Mouse (Mus musculus) forebrain, postnatal 0 days (tissue): Measurements from ENCODE around the gene Nrip2. TPM values are rescaled to one million over a fixed set of nuclear protein-coding genes. Genes with fewer than 3 reads are reported as not detected.

Source experiments
- ATAC-seq: fragments of 200-750 bp; cut with Nextera tagmentation; 2 replicates; pipeline ENCODE4 v1.8.0; 2017; ENCODE audit warnings: mild to moderate bottlenecking, moderate library complexity
- DNase-seq: peaks from one replicate; pipeline ENCODE4 v3.0.0-alpha.2; 2015
- H3K27ac ChIP-seq: fragments of 300-500 bp; sonication (generic); 2 replicates; pipeline ENCODE4 v1.5.1; 2014; ENCODE audit warnings: low read depth, mild to moderate bottlenecking, antibody characterized with exemption, low read length, moderate library complexity, mixed read lengths
- H3K27me3 ChIP-seq: fragments of 300-500 bp; sonication (generic); 2 replicates; pipeline ENCODE4 v1.6.1; 2014; ENCODE audit warnings: mild to moderate bottlenecking, low read length, mixed read lengths; ENCODE audit not compliant: insufficient read depth
- H3K36me3 ChIP-seq: fragments of 300-500 bp; sonication (generic); 2 replicates; pipeline ENCODE4 v1.6.1; 2014; ENCODE audit warnings: mild to moderate bottlenecking, moderate library complexity; ENCODE audit not compliant: insufficient read depth
- H3K4me1 ChIP-seq: fragments of 300-500 bp; sonication (generic); 2 replicates; pipeline ENCODE4 v1.6.1; 2014; ENCODE audit warnings: antibody characterized with exemption; ENCODE audit not compliant: insufficient read depth
- H3K4me2 ChIP-seq: fragments of 300-500 bp; sonication (generic); 2 replicates; pipeline ENCODE4 v1.6.1; 2014; ENCODE audit warnings: low read depth, mild to moderate bottlenecking, moderate library complexity
- H3K4me3 ChIP-seq: fragments of 300-500 bp; sonication (generic); 2 replicates; pipeline ENCODE4 v1.5.1; 2014; ENCODE audit warnings: low read depth, low read length, mixed read lengths
- H3K9ac ChIP-seq: fragments of 300-500 bp; sonication (generic); 2 replicates; pipeline ENCODE4 v1.6.1; 2014; ENCODE audit warnings: mild to moderate bottlenecking
- H3K9me3 ChIP-seq: fragments of 300-500 bp; sonication (generic); 2 replicates; pipeline ENCODE4 v1.6.1; 2016; ENCODE audit warnings: low read length
- CTCF ChIP-seq: sonication (generic); IDR thresholded peaks from 2 replicates; pipeline ENCODE4 v1.5.1; 2016; ENCODE audit warnings: antibody characterized with exemption, control low read depth, low read depth
- WGBS: fragments of 180-500 bp; shearing (Covaris S2); extraction: QIAGEN DNeasy Blood & Tissue Kit; methylation state at CpG from one replicate; pipeline ENCODE4 v1.1.7; 2014; 5-methylcytosine and 5-hydroxymethylcytosine counted together
- polyA plus RNA-seq: library from polyadenylated mRNA; unstranded; fragments of >200 nt; fragmentation: Nextera tagmentation; extraction: Ambion mirVana; gene quantifications from 2 replicates; pipeline ENCODE4 v1.2.1, GENCODE M21; 2015
- total RNA-seq: library from RNA; depleted of rRNA; stranded (reverse); fragments of >200 nt; gene quantifications from 2 replicates; pipeline ENCODE4 v1.2.3, GENCODE M21; 2014; rRNA removed

Gene Nrip2
- total and polyA plus RNA-seq, 2 experiments from 2014 or later: 7.4 to 8.5 TPM

- H3K9me3 ChIP-seq: no peaks in the 10 kb centered on the region
- no peak for TF ChIP-seq CTCF
- no peak overlapping the region for H3K27ac ChIP-seq
- H3K4me3 ChIP-seq: no peak overlapping the region
- no peak overlapping the region for H3K4me2 ChIP-seq
- ATAC-seq (no peak), DNase-seq (no peak)
- no peaks in the 10 kb centered on the region for H3K4me1 ChIP-seq
- no peaks in the 10 kb centered on the region for H3K27me3 ChIP-seq
- H3K36me3 ChIP-seq: no peaks in the 10 kb centered on the region
- no peak overlapping the region for H3K9ac ChIP-seq
Observed at GRCm38 (mm10) chr6:128461606-128462005, 62.5 kb downstream of the Nrip2 start.

GRCm38 (mm10) chr6:128464996-128465395 lies 65.9 kb downstream of the Nrip2 start:
- no peaks in the 10 kb centered on the region for H3K36me3 ChIP-seq
- H3K9me3 ChIP-seq: no peaks in the 10 kb centered on the region
- 79% methylated on average over 4 of the region's 4 CpGs for WGBS
- ATAC-seq: no peak
- H3K9ac ChIP-seq: no peak overlapping the region
- no peak overlapping the region for H3K27ac ChIP-seq
- H3K4me3 ChIP-seq: no peak overlapping the region
- no peak for DNase-seq
- H3K4me2 ChIP-seq: no peak overlapping the region
- no peaks in the 10 kb centered on the region for H3K27me3 ChIP-seq
- no peaks in the 10 kb centered on the region for H3K4me1 ChIP-seq
- no peak for TF ChIP-seq CTCF

Other genes starting within 250 kb of the Nrip2 start
- 0.31 and 0.67 TPM in 2 replicates for gene Tead4, start 98.5 kb upstream of the Nrip2 start, total RNA-seq
- gene Tead4, start 98.5 kb upstream of the Nrip2 start, polyA plus RNA-seq: 0.20 and 0.63 TPM in 2 replicates
- gene Tulp3, start 43.4 kb upstream of the Nrip2 start, total RNA-seq: 12.6 and 13.5 TPM in 2 replicates
- 8.1 and 11.0 TPM in 2 replicates for gene Tulp3, start 43.4 kb upstream of the Nrip2 start, polyA plus RNA-seq
- gene Rhno1, start 36.4 kb upstream of the Nrip2 start, total RNA-seq: 21.5 and 32.1 TPM in 2 replicates
- 67.8 and 69.0 TPM in 2 replicates for gene Rhno1, start 36.4 kb upstream of the Nrip2 start, polyA plus RNA-seq
- 3.5 and 7.3 TPM in 2 replicates for gene Foxm1, start 36.3 kb upstream of the Nrip2 start, total RNA-seq
- 3.9 and 4.0 TPM in 2 replicates for gene Foxm1, start 36.3 kb upstream of the Nrip2 start, polyA plus RNA-seq
- 0.15 TPM in 1 of 2 replicates, not detected in the other for gene Tex52, start 23.8 kb upstream of the Nrip2 start, total RNA-seq
- 0.30 and 0.58 TPM in 2 replicates for gene Tex52, start 23.8 kb upstream of the Nrip2 start, polyA plus RNA-seq
- gene Gm44596, start 23.8 kb upstream of the Nrip2 start, total RNA-seq: not detected in 2 replicates
- gene Gm44596, start 23.8 kb upstream of the Nrip2 start, polyA plus RNA-seq: not detected in 2 replicates
- 25.3 and 57.6 TPM in 2 replicates for gene Itfg2, start 25.6 kb downstream of the Nrip2 start, total RNA-seq
- 28.1 and 33.7 TPM in 2 replicates for gene Itfg2, start 25.6 kb downstream of the Nrip2 start, polyA plus RNA-seq
- 201 and 235 TPM in 2 replicates for gene Fkbp4, start 39.4 kb downstream of the Nrip2 start, total RNA-seq
- gene Fkbp4, start 39.4 kb downstream of the Nrip2 start, polyA plus RNA-seq: 253 and 276 TPM in 2 replicates
- gene Pzp, start 127.4 kb downstream of the Nrip2 start, total RNA-seq: not detected in 2 replicates
- gene Pzp, start 127.4 kb downstream of the Nrip2 start, polyA plus RNA-seq: not detected in 2 replicates
- gene A2ml1, start 182.3 kb downstream of the Nrip2 start, total RNA-seq: 2.8 and 3.9 TPM in 2 replicates
- 10.7 and 14.2 TPM in 2 replicates for gene A2ml1, start 182.3 kb downstream of the Nrip2 start, polyA plus RNA-seq
- not detected in 2 replicates for gene Klrb1a, start 224.2 kb downstream of the Nrip2 start, total RNA-seq
- not detected in 2 replicates for gene Klrb1a, start 224.2 kb downstream of the Nrip2 start, polyA plus RNA-seq